Mouse (Mus musculus): ENCODE measurements around the gene Zfp770. TPM values are rescaled to one million over a fixed set of nuclear protein-coding genes. Genes with fewer than 3 reads are reported as not detected.

Gene Zfp770
- total and polyA plus RNA-seq, 2 experiments from 2014 or later = 3.3 to 7.3 TPM

DNA sequence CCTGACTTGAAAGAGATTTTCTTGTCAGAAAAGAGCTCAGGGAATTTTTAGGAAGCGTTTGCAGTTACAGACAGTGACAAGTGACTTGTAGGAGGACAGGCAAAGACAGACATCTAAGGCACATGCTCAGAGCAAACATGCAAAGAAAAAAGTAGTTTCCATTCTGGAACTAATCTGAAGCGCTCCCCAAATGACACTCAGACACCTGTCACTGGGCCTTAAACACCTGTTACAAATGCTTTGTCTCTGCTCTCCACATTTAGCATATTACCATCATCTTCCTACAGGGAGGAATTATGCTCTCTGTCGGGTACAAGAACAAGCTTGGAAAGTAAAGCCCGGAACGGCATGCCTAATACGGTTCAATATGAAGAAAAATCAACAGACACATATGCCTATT, 57.4 kb downstream of the Zfp770 start:
- no peak for TF ChIP-seq CTCF (IDR thresholded peaks at IDR 0.05; ENCODE audit: low read depth)
- TF ChIP-seq EP300 (IDR thresholded peaks at IDR 0.05; ENCODE audit: low read depth) = no peak
- H3K27me3 ChIP-seq (ENCODE audit: control insufficient read depth, insufficient read depth, low read length) = no peaks in the 10 kb centered on the region
- no peak overlapping the region for H3K9ac ChIP-seq (replicated peaks; ENCODE audit: low read depth, low read length)
- no peak overlapping the region for H3K4me2 ChIP-seq (ENCODE audit: low read depth, low read length)
- H3K27ac ChIP-seq (ENCODE audit: low read depth) = no peak overlapping the region
- 85% methylated on average over 6 of the region's 6 CpGs for WGBS
- peaks cover 70% of the 10 kb centered on the region for H3K36me3 ChIP-seq (replicated peaks; ENCODE audit: control insufficient read depth, insufficient read depth, low read length)
- no peak overlapping the region for H3K4me3 ChIP-seq (ENCODE audit: low read depth, low read length)
- DNase-seq (ENCODE audit: low spot score) = no peak
- no peaks in the 10 kb centered on the region for H3K4me1 ChIP-seq (ENCODE audit: control insufficient read depth, insufficient read depth)
- no peak for ATAC-seq (ENCODE audit: insufficient read depth, low read depth)
- H3K9me3 ChIP-seq (replicated peaks; ENCODE audit: control insufficient read depth, low read length) = no peaks in the 10 kb centered on the region

Small RNA genes lying within 50 kb of the gene (microRNA-seq; reads per million reads assigned to microRNA genes)
- not detected for gene Mir7002

Other genes starting within 250 kb of the Zfp770 start
- 0.12 TPM in 1 of 2 replicates, not detected in the other for gene Gjd2, start 187.8 kb downstream of the Zfp770 start, total RNA-seq (2014; rRNA removed; ENCODE audit: low replicate concordance)
- gene Gjd2, start 187.8 kb downstream of the Zfp770 start, polyA plus RNA-seq (2015; fragmentation: Nextera tagmentation; extraction: Ambion mirVana) = not detected in 2 replicates
- 20,690 and 21,635 TPM in 2 replicates for gene Actc1, start 147.9 kb downstream of the Zfp770 start, total RNA-seq (2014; rRNA removed; ENCODE audit: low replicate concordance)
- 18,379 and 21,577 TPM in 2 replicates for gene Actc1, start 147.9 kb downstream of the Zfp770 start, polyA plus RNA-seq (2015; fragmentation: Nextera tagmentation; extraction: Ambion mirVana)
- gene Aqr, start 14.4 kb downstream of the Zfp770 start, total RNA-seq (2014; rRNA removed; ENCODE audit: low replicate concordance) = 15.0 and 16.1 TPM in 2 replicates
- 15.9 and 18.6 TPM in 2 replicates for gene Aqr, start 14.4 kb downstream of the Zfp770 start, polyA plus RNA-seq (2015; fragmentation: Nextera tagmentation; extraction: Ambion mirVana)

All from heart, postnatal 0 days (tissue).